Mouse (Mus musculus) stomach, postnatal 0 days (tissue): ENCODE results near the gene Gse1. TPM values are rescaled to one million over a fixed set of nuclear protein-coding genes. Genes with fewer than 3 reads are reported as not detected.
A peak's percentile ranks its signal among the peaks of the same experiment; 100 is the strongest.

Experiments used
- ATAC-seq: fragments of 200-750 bp; cut with Nextera tagmentation; 2 replicates; pipeline ENCODE4 v1.8.0; 2017; ENCODE audit not compliant: low FRiP score, low TSS enrichment
- DNase-seq: peaks from one replicate; pipeline ENCODE4 v3.0.0-alpha.2; 2016; ENCODE audit warnings: low spot score
- H3K27ac ChIP-seq: fragments of 300-500 bp; sonication (generic); replicated peaks from 2 replicates; pipeline ENCODE4 v1.5.1; 2014; ENCODE audit warnings: mild to moderate bottlenecking, control low read depth
- H3K27me3 ChIP-seq: fragments of 300-500 bp; sonication (generic); 2 replicates; pipeline ENCODE4 v1.6.1; 2014; ENCODE audit warnings: low read length; ENCODE audit not compliant: control insufficient read depth, insufficient read depth
- H3K36me3 ChIP-seq: fragments of 300-500 bp; sonication (generic); 2 replicates; pipeline ENCODE4 v1.6.1; 2014; ENCODE audit warnings: low read length, mixed read lengths; ENCODE audit not compliant: control insufficient read depth, insufficient read depth
- H3K4me1 ChIP-seq: fragments of 300-500 bp; sonication (generic); replicated peaks from 2 replicates; pipeline ENCODE4 v1.6.1; 2014; ENCODE audit warnings: antibody characterized with exemption; ENCODE audit not compliant: control insufficient read depth, insufficient read depth
- H3K4me2 ChIP-seq: fragments of 300-500 bp; sonication (generic); replicated peaks from 2 replicates; pipeline ENCODE4 v1.6.1; 2014; ENCODE audit warnings: low read depth, mild to moderate bottlenecking, control low read depth, moderate library complexity
- H3K4me3 ChIP-seq: fragments of 300-500 bp; sonication (generic); 2 replicates; pipeline ENCODE4 v1.5.1; 2014; ENCODE audit warnings: low read depth, low read length, control low read depth
- H3K9ac ChIP-seq: fragments of 300-500 bp; sonication (generic); 2 replicates; pipeline ENCODE4 v1.6.1; 2014; ENCODE audit warnings: mild to moderate bottlenecking, low read length, control low read depth, mixed read lengths
- H3K9me3 ChIP-seq: fragments of 300-500 bp; sonication (generic); 2 replicates; pipeline ENCODE4 v1.6.1; 2016; ENCODE audit warnings: low read length; ENCODE audit not compliant: control insufficient read depth
- CTCF ChIP-seq: IDR thresholded peaks from 2 replicates; pipeline ENCODE4 v1.5.1; 2016; ENCODE audit warnings: antibody characterized with exemption, low read depth, mild to moderate bottlenecking, moderate library complexity
- EP300 ChIP-seq: optimal IDR thresholded peaks from 2 replicates; pipeline ENCODE3; 2016; ENCODE audit warnings: antibody characterized with exemption
- WGBS: fragments of 180-500 bp; shearing (Covaris S2); extraction: QIAGEN DNeasy Blood & Tissue Kit; methylation state at CpG from one replicate; pipeline ENCODE4 v1.1.7; 2014; 5-methylcytosine and 5-hydroxymethylcytosine counted together
- polyA plus RNA-seq: library from polyadenylated mRNA; unstranded; fragments of >200 nt; fragmentation: Nextera tagmentation; extraction: Ambion mirVana; gene quantifications from 2 replicates; pipeline ENCODE4 v1.2.1, GENCODE M21; 2015

The Gse1 gene
- polyA plus RNA-seq, 1 experiment from 2014 or later = 6.4 TPM

DNA sequence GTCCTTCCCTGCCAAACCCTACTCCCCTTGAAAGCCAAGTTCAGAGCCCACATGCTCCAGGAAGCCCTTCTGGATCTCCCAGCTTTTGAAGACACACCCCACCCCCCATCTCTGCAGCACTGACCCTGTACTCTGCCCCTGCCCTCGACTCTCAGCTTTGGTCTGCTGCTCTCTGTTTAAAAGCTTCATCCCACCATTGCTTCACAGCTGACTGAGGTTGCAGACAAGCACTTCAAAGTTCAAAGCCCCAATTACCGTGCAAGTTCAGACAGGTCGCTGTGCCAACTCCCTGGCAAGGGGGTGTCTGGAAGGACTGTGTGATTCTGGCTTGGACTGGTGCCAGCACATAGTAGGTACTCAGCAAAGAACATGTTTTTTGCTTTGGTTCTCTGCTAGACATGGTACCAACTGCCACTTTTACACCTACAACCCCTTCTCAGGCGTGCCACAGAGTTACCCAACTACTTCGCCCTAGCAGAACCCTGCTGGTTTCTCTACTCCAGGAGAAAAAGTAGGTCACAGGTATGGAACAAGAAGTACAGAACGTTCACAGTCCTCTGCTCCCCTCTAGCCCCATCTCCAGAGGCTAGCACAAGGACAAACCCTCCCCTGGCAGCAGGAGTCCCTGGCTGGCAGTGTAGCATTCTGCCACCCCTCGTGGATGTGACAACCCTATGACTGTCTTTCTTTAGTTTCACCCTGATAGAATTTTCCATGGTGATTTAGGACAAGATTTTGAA is 123.2 kb downstream of the Gse1 start:
- TF ChIP-seq CTCF (no peak), EP300 (no peak)
- no peak for ATAC-seq

DNA sequence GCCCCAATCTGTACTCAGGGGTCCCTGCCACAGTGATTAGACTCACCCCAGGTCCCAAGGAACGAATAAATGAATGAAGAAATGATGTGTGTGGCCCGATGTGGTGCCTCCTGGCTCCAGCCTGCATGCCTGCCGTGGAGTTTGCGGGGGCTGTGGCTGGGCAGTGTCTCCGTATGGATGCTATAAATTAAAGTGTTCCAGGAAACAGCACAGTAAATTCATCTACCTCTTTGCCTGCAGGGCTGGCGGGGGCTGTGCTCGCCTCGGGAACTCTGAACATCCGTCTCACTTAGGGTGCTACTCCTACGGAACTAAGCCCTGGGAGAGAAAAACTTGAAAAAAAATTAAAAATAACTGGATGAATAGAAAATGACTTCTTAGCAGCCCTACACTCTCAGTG is 123.8 kb downstream of the Gse1 start:
- WGBS = 64% methylated on average over 10 of the region's 10 CpGs
- Histone ChIP-seq H3K36me3 (no peaks in the 10 kb centered on the region), H3K27me3 (no peaks in the 10 kb centered on the region), H3K27ac (no peak overlapping the region), H3K4me1 (no peaks in the 10 kb centered on the region), H3K4me3 (no peak overlapping the region), H3K4me2 (no peak overlapping the region), H3K9ac (no peak overlapping the region), H3K9me3 (no peaks in the 10 kb centered on the region)
- ATAC-seq (no peak), DNase-seq (no peak)
- TF ChIP-seq CTCF (no peak), EP300 (no peak)

More for the DNA sequence above, 123.2 kb downstream of the Gse1 start:
- no peak for DNase-seq
- H3K4me2 ChIP-seq = no peak overlapping the region
- 60% methylated on average over 7 of the region's 7 CpGs for WGBS
- no peak overlapping the region for H3K27ac ChIP-seq
- H3K9ac ChIP-seq = no peak overlapping the region
- H3K27me3 ChIP-seq = no peaks in the 10 kb centered on the region
- H3K4me1 ChIP-seq = no peaks in the 10 kb centered on the region
- H3K4me3 ChIP-seq = no peak overlapping the region
- H3K9me3 ChIP-seq = no peaks in the 10 kb centered on the region
- H3K36me3 ChIP-seq = no peaks in the 10 kb centered on the region

DNA sequence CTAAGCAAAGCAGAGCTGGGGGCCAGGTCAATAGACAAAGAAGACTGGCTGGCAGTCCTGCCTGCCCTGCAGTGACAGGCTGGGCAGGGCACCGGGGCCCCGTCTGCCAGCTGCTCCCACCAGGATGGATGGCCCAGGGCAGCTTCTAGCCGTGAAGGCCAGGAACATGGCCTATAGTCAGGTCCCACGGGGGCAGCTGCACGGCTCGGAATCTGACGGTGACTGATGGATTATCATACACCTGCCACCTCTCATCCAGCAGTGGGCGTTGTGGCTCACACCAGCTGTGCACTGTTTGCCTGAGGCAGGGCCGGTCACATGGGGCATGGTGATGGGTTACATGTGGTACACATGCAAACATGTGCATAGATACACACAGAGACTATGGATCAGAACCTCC is 127.8 kb downstream of the Gse1 start:
- Histone ChIP-seq H3K4me1 (no peaks in the 10 kb centered on the region), H3K4me3 (no peak overlapping the region), H3K9me3 (no peaks in the 10 kb centered on the region), H3K4me2 (no peak overlapping the region), H3K9ac (no peak overlapping the region), H3K27me3 (no peaks in the 10 kb centered on the region), H3K27ac (no peak overlapping the region), H3K36me3 (no peaks in the 10 kb centered on the region)
- WGBS = 50% methylated on average over 9 of the region's 9 CpGs
- ATAC-seq (0 out of 2 replicates have a peak, but pooled peaks have one; percentile 22), DNase-seq (no peak)
- no peak for TF ChIP-seq EP300
- peak; percentile 38 for TF ChIP-seq CTCF

DNA sequence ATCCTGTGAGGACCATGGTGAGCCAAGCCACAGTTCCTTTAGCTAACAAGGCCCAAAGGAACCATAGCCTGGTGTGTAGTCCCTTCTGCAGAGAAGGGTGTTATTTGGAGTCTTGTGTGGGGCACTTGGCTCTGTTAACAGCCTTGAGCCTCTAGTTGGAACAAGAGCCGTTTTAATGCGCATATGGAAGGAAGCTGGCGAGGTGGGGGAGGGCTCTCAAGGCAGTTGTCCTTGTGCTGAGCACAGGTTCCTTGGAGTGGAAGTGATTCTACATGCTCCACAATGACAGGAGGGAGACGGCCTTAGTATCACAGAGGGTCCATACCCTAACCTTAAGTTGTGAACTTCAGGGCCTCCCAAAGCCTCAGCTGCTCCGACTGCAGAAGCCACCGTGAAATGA is 129.2 kb downstream of the Gse1 start:
- DNase-seq = no peak
- TF ChIP-seq EP300 (no peak), CTCF (no peak)
- ATAC-seq = no peak
- no peaks in the 10 kb centered on the region for H3K9me3 ChIP-seq
- H3K36me3 ChIP-seq = no peaks in the 10 kb centered on the region
- no peak overlapping the region for H3K4me3 ChIP-seq
- no peak overlapping the region for H3K9ac ChIP-seq
- no peaks in the 10 kb centered on the region for H3K4me1 ChIP-seq
- 86% methylated on average over 6 of the region's 6 CpGs for whole genome bisulfite sequencing
- no peaks in the 10 kb centered on the region for H3K27me3 ChIP-seq
- H3K27ac ChIP-seq = no peak overlapping the region
- no peak overlapping the region for H3K4me2 ChIP-seq

GRCm38 (mm10) chr8:120361301-120361700 is 133.0 kb downstream of the Gse1 start:
- DNase-seq (no peak), ATAC-seq (no peak)
- H3K4me1 ChIP-seq = peaks cover 3% of the 10 kb centered on the region; the same call in 1 of the 2 replicates
- TF ChIP-seq EP300 (no peak), CTCF (no peak)
- 70% methylated on average over 8 of the region's 8 CpGs for WGBS
- no peak overlapping the region for H3K27ac ChIP-seq
- H3K4me3 ChIP-seq = no peak overlapping the region
- H3K36me3 ChIP-seq = no peaks in the 10 kb centered on the region
- no peaks in the 10 kb centered on the region for H3K9me3 ChIP-seq
- H3K27me3 ChIP-seq = no peaks in the 10 kb centered on the region
- H3K4me2 ChIP-seq = no peak overlapping the region
- H3K9ac ChIP-seq = no peak overlapping the region

- ATAC-seq (peak; percentile 66), DNase-seq (peak; percentile 71)
- Histone ChIP-seq H3K9ac (no peak overlapping the region), H3K4me2 (no peak overlapping the region), H3K4me1 (peaks cover 5% of the 10 kb centered on the region), H3K4me3 (no peak overlapping the region), H3K27ac (peak overlapping the region; percentile 78), H3K36me3 (no peaks in the 10 kb centered on the region), H3K27me3 (no peaks in the 10 kb centered on the region), H3K9me3 (no peaks in the 10 kb centered on the region)
- peak; percentile 79 for TF ChIP-seq CTCF
- TF ChIP-seq EP300 = no peak
- 45% methylated on average over 10 of the region's 10 CpGs for WGBS
Observed at GRCm38 (mm10) chr8:120363552-120364071, 135.4 kb downstream of the Gse1 start.
